Mouse (Mus musculus): ENCODE measurements at regions not wholly inside any gene's neighbourhood (a gene's known extent, or its start where the extent isn't known, plus 50 kb on each side); places are given as distances from the start of the nearest gene placed in this dataset.

DNA sequence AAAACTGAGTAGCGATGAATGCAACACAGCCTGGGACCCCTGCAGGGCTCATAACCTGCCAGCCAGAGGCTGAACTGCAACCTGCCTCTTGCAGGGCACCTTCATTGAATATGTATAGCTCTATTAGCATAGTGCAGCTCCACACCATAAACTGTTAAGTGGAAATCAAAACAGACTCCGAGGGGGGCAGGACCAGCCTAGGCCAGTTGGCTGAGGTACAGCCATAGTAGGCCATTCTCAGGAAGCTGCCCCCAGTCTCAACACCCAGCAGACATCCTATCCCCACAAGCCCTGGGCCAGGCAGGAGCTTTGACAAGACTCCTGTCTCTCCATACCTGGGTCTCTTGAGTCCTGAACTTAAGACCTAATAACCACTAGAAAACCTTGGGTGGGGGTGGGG lies 62.9 kb upstream of the Ttc34 start:
- no peak overlapping the region for H3K4me2 ChIP-seq (ENCODE audit: low read depth, low read length)
- WGBS = 38% methylated on average over 2 of the region's 2 CpGs
- H3K9ac ChIP-seq (replicated peaks; ENCODE audit: low read length) = no peak overlapping the region
- H3K27me3 ChIP-seq (ENCODE audit: insufficient read depth, low read length) = no peaks in the 10 kb centered on the region
- DNase-seq (ENCODE audit: low spot score) (no peak), ATAC-seq (no peak)
- H3K4me1 ChIP-seq (ENCODE audit: insufficient read depth, low read length) = no peaks in the 10 kb centered on the region
- no peaks in the 10 kb centered on the region for H3K9me3 ChIP-seq (ENCODE audit: low read length)
- TF ChIP-seq CTCF (IDR thresholded peaks at IDR 0.05; ENCODE audit: low read depth) = no peak
- H3K27ac ChIP-seq = no peak overlapping the region
- H3K4me3 ChIP-seq (ENCODE audit: low read length) = no peak overlapping the region
- no peaks in the 10 kb centered on the region for H3K36me3 ChIP-seq (ENCODE audit: insufficient read depth, low read length)

- no peaks in the 10 kb centered on the region for H3K4me1 ChIP-seq (ENCODE audit: insufficient read depth, low read length)
Observed at GRCm38 (mm10) chr4:154778818-154779217, 58.4 kb upstream of the Ttc34 start.

DNA sequence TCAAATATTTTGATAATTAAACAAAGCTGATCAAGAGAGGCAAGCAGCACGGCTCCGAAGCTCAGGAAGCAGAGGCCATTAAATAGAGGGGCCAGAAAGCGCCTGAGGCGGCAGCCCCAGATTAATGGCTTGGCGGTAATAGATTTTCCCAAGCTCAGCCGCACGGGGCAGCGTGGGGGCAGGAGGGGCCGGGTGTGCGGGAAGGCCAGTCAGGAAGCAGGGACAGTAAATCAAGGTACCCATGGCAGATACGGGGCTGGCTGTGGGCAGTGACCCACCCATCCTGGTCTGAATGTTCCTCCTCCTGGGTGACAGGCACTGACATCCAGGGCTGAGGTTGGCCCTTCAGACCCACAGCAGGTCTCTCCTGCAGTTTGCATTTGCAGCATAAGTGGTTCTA lies 55.9 kb upstream of the Ttc34 start:
- Histone ChIP-seq H3K4me3 (ENCODE audit: low read length) (no peak overlapping the region), H3K4me1 (ENCODE audit: insufficient read depth, low read length) (no peaks in the 10 kb centered on the region), H3K27me3 (ENCODE audit: insufficient read depth, low read length) (no peaks in the 10 kb centered on the region), H3K9ac (replicated peaks; ENCODE audit: low read length) (no peak overlapping the region), H3K4me2 (ENCODE audit: low read depth, low read length) (no peak overlapping the region), H3K9me3 (ENCODE audit: low read length) (no peaks in the 10 kb centered on the region), H3K36me3 (ENCODE audit: insufficient read depth, low read length) (no peaks in the 10 kb centered on the region), H3K27ac (no peak overlapping the region)
- no peak for TF ChIP-seq CTCF (IDR thresholded peaks at IDR 0.05; ENCODE audit: low read depth)
- WGBS = 54% methylated on average over 11 of the region's 11 CpGs
- DNase-seq (ENCODE audit: low spot score) (peak; percentile 31), ATAC-seq (no peak)

More at GRCm38 (mm10) chr4:154778818-154779217, 58.4 kb upstream of the Ttc34 start:
- H3K9me3 ChIP-seq (ENCODE audit: low read length) = no peaks in the 10 kb centered on the region
- H3K4me3 ChIP-seq (ENCODE audit: low read length) = no peak overlapping the region
- H3K36me3 ChIP-seq (ENCODE audit: insufficient read depth, low read length) = no peaks in the 10 kb centered on the region
- ATAC-seq = no peak
- no peaks in the 10 kb centered on the region for H3K27me3 ChIP-seq (ENCODE audit: insufficient read depth, low read length)
- H3K4me2 ChIP-seq (ENCODE audit: low read depth, low read length) = no peak overlapping the region
- no peak for DNase-seq (ENCODE audit: low spot score)
- H3K9ac ChIP-seq (replicated peaks; ENCODE audit: low read length) = no peak overlapping the region
- 96% methylated on average over 1 of the region's 1 CpGs for WGBS
- no peak overlapping the region for H3K27ac ChIP-seq
- peak; percentile 27 for TF ChIP-seq CTCF (IDR thresholded peaks at IDR 0.05; ENCODE audit: low read depth)

GRCm38 (mm10) chr4:154782291-154782690 lies 55.0 kb upstream of the Ttc34 start:
- Histone ChIP-seq H3K4me1 (ENCODE audit: insufficient read depth, low read length) (no peaks in the 10 kb centered on the region), H3K27me3 (ENCODE audit: insufficient read depth, low read length) (no peaks in the 10 kb centered on the region), H3K4me3 (ENCODE audit: low read length) (no peak overlapping the region), H3K4me2 (ENCODE audit: low read depth, low read length) (no peak overlapping the region), H3K9ac (replicated peaks; ENCODE audit: low read length) (no peak overlapping the region), H3K9me3 (ENCODE audit: low read length) (no peaks in the 10 kb centered on the region), H3K36me3 (ENCODE audit: insufficient read depth, low read length) (no peaks in the 10 kb centered on the region), H3K27ac (no peak overlapping the region)
- no peak for TF ChIP-seq CTCF (IDR thresholded peaks at IDR 0.05; ENCODE audit: low read depth)
- WGBS = 61% methylated on average over 8 of the region's 8 CpGs
- DNase-seq (ENCODE audit: low spot score) (no peak), ATAC-seq (no peak)

GRCm38 (mm10) chr4:154785282-154785987 lies 51.8 kb upstream of the Ttc34 start:
- no peaks in the 10 kb centered on the region for H3K27me3 ChIP-seq (ENCODE audit: insufficient read depth, low read length)
- ATAC-seq (0 out of 2 replicates have a peak, but pooled peaks have one; percentile 11), DNase-seq (ENCODE audit: low spot score) (no peak)
- H3K4me3 ChIP-seq (ENCODE audit: low read length) = no peak overlapping the region
- WGBS = 59% methylated on average over 8 of the region's 8 CpGs
- no peak overlapping the region for H3K9ac ChIP-seq (replicated peaks; ENCODE audit: low read length)
- H3K4me1 ChIP-seq (ENCODE audit: insufficient read depth, low read length) = peaks cover 3% of the 10 kb centered on the region; the same call in 1 of the 2 replicates
- no peaks in the 10 kb centered on the region for H3K9me3 ChIP-seq (ENCODE audit: low read length)
- H3K36me3 ChIP-seq (ENCODE audit: insufficient read depth, low read length) = no peaks in the 10 kb centered on the region
- H3K4me2 ChIP-seq (ENCODE audit: low read depth, low read length) = no peak overlapping the region
- no peak overlapping the region for H3K27ac ChIP-seq
- TF ChIP-seq CTCF (IDR thresholded peaks at IDR 0.05; ENCODE audit: low read depth) = no peak

DNA sequence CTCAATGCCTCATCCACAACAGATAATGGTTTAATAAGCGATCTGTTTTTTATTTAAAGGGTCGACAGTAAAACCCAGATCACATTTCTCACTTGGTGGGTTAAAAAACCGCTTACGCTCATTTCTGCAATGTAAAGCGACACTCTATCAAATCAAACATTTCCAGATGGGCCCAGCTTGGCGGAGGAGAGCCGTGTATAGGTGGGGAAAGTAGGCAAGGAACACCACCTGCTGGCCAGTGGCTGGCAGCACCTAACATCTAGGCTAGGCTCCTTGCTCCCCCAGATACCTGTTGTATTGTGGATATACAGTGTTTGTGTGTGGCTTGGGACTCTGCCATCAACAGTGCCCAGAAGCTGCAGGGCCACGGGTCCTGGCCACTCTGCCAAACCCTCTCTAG lies 50.1 kb upstream of the Ttc34 start:
- TF ChIP-seq CTCF (IDR thresholded peaks at IDR 0.05; ENCODE audit: low read depth) = peak; percentile 67
- no peaks in the 10 kb centered on the region for H3K27me3 ChIP-seq (ENCODE audit: insufficient read depth, low read length)
- no peak overlapping the region for H3K4me3 ChIP-seq (ENCODE audit: low read length)
- 68% methylated on average over 8 of the region's 8 CpGs for WGBS
- H3K4me1 ChIP-seq (ENCODE audit: insufficient read depth, low read length) = peaks cover 3% of the 10 kb centered on the region; the same call in 1 of the 2 replicates
- H3K4me2 ChIP-seq (ENCODE audit: low read depth, low read length) = no peak overlapping the region
- ATAC-seq (no peak), DNase-seq (ENCODE audit: low spot score) (peak; percentile 59)
- no peak overlapping the region for H3K27ac ChIP-seq
- H3K9me3 ChIP-seq (ENCODE audit: low read length) = no peaks in the 10 kb centered on the region
- H3K9ac ChIP-seq (replicated peaks; ENCODE audit: low read length) = no peak overlapping the region
- no peaks in the 10 kb centered on the region for H3K36me3 ChIP-seq (ENCODE audit: insufficient read depth, low read length)
